Mouse (Mus musculus) bone marrow, adult 2 months (tissue): Measurements from ENCODE around the gene Icam1.

Source experiments
- CTCF ChIP-seq: fragments of 200-500 bp; IDR thresholded peaks from 2 replicates; pipeline ENCODE4 v1.5.1; 2011; ENCODE audit warnings: low read length, control low read depth; ENCODE audit not compliant: control insufficient read depth, insufficient read depth
- POLR2A ChIP-seq: fragments of 200-500 bp; IDR thresholded peaks from 2 replicates; pipeline ENCODE4 v1.6.1; 2011; ENCODE audit warnings: low read depth, mild to moderate bottlenecking, control low read depth, low read length, borderline replicate concordance; ENCODE audit not compliant: control insufficient read depth

GRCm38 (mm10) chr9:20986952-20987686 lies 28.7 kb upstream of the Icam1 start:
- TF ChIP-seq POLR2A, result no peak
- TF ChIP-seq CTCF, result no peak
